Mouse (Mus musculus) olfactory bulb, adult 2 months (tissue): ENCODE data around the gene Troap.

Source experiments
- CTCF ChIP-seq: fragments of 200-500 bp; IDR thresholded peaks from 2 replicates; pipeline ENCODE4 v1.5.1; 2012; ENCODE audit warnings: low read depth, mild to moderate bottlenecking, low read length, moderate library complexity; ENCODE audit not compliant: insufficient read depth
- POLR2A ChIP-seq: fragments of 200-500 bp; IDR thresholded peaks from 2 replicates; pipeline ENCODE4 v1.6.1; 2012; ENCODE audit warnings: mild to moderate bottlenecking, low read depth, low read length, moderate library complexity; ENCODE audit not compliant: insufficient read depth

GRCm38 (mm10) chr15:99049473-99050253 is 24.7 kb upstream of the Troap start:
- TF ChIP-seq POLR2A (no peak), CTCF (peak; percentile 67; the same call in 1 of the 2 replicates)
